Mouse (Mus musculus) bone marrow macrophage, adult 2 months (primary cell): ENCODE data around the gene Btbd16. TPM values are rescaled to one million over a fixed set of nuclear protein-coding genes. Genes with fewer than 3 reads are reported as not detected.

Experiments
- H3K27ac ChIP-seq: 2 replicates; pipeline ENCODE4 v1.5.1; 2012; ENCODE audit warnings: low read depth, low read length; ENCODE audit not compliant: insufficient read depth
- H3K4me1 ChIP-seq: 2 replicates; pipeline ENCODE4 v1.6.1; 2012; ENCODE audit warnings: low read length; ENCODE audit not compliant: control insufficient read depth, insufficient read depth
- H3K4me3 ChIP-seq: 2 replicates; pipeline ENCODE4 v1.5.1; 2012; ENCODE audit warnings: mild to moderate bottlenecking, low read length, moderate library complexity; ENCODE audit not compliant: insufficient read depth
- CTCF ChIP-seq: IDR thresholded peaks from 2 replicates; pipeline ENCODE4 v1.5.1; 2012; ENCODE audit warnings: low read depth, mild to moderate bottlenecking, low read length, moderate library complexity
- POLR2A ChIP-seq: IDR thresholded peaks from 2 replicates; pipeline ENCODE4 v1.6.1; 2012; ENCODE audit warnings: mild to moderate bottlenecking, low read depth, low read length, borderline replicate concordance
- polyA plus RNA-seq: library from polyadenylated mRNA; stranded (reverse); fragments of >200 nt; gene quantifications from 2 replicates; pipeline ENCODE4 v1.2.4, GENCODE M21; 2012; ENCODE audit not compliant: missing spikeins, insufficient read depth, insufficient read length

Btbd16 gene
- polyA plus RNA-seq, 1 experiment, result not detected

GRCm38 (mm10) chr7:130793671-130794070 is 19.8 kb downstream of the Btbd16 start:
- H3K4me1 ChIP-seq, result peaks cover 3% of the 10 kb centered on the region; the same call in 1 of the 2 replicates
- H3K4me3 ChIP-seq, result no peak overlapping the region
- H3K27ac ChIP-seq, result no peak overlapping the region
- TF ChIP-seq POLR2A, result no peak
- no peak for TF ChIP-seq CTCF

GRCm38 (mm10) chr7:130796786-130797185 is 22.9 kb downstream of the Btbd16 start:
- TF ChIP-seq CTCF, result no peak
- no peak for TF ChIP-seq POLR2A
- Histone ChIP-seq H3K27ac (no peak overlapping the region), H3K4me3 (no peak overlapping the region), H3K4me1 (peaks cover 6% of the 10 kb centered on the region)

- TF ChIP-seq CTCF (no peak), POLR2A (no peak)
- Histone ChIP-seq H3K4me1 (peaks cover 5% of the 10 kb centered on the region), H3K4me3 (no peak overlapping the region), H3K27ac (no peak overlapping the region)
Measured at GRCm38 (mm10) chr7:130797524-130797923, 23.7 kb downstream of the Btbd16 start.

GRCm38 (mm10) chr7:130799418-130799817 is 25.5 kb downstream of the Btbd16 start:
- H3K27ac ChIP-seq, result no peak overlapping the region
- H3K4me3 ChIP-seq, result no peak overlapping the region
- TF ChIP-seq CTCF (no peak), POLR2A (no peak)
- H3K4me1 ChIP-seq, result peaks cover 4% of the 10 kb centered on the region; the same call in 1 of the 2 replicates

- no peak overlapping the region for H3K27ac ChIP-seq
- H3K4me1 ChIP-seq, result peaks cover 4% of the 10 kb centered on the region; the same call in 1 of the 2 replicates
- no peak overlapping the region for H3K4me3 ChIP-seq
- TF ChIP-seq CTCF, result no peak
- no peak for TF ChIP-seq POLR2A
Measured at GRCm38 (mm10) chr7:130800681-130801080, 26.8 kb downstream of the Btbd16 start.

GRCm38 (mm10) chr7:130801811-130802210 is 27.9 kb downstream of the Btbd16 start:
- Histone ChIP-seq H3K27ac (no peak overlapping the region), H3K4me1 (peaks cover 4% of the 10 kb centered on the region; the same call in 1 of the 2 replicates), H3K4me3 (no peak overlapping the region)
- TF ChIP-seq CTCF, result no peak
- TF ChIP-seq POLR2A, result no peak

- TF ChIP-seq POLR2A (no peak), CTCF (no peak)
Measured at GRCm38 (mm10) chr7:130803251-130803825, 29.5 kb downstream of the Btbd16 start.

GRCm38 (mm10) chr7:130804991-130805390 is 31.1 kb downstream of the Btbd16 start:
- TF ChIP-seq CTCF (no peak), POLR2A (no peak)
- H3K27ac ChIP-seq, result no peak overlapping the region
- H3K4me3 ChIP-seq, result no peak overlapping the region
- H3K4me1 ChIP-seq, result peaks cover 8% of the 10 kb centered on the region

More at GRCm38 (mm10) chr7:130803251-130803825, 29.5 kb downstream of the Btbd16 start:
- no peak overlapping the region for H3K4me3 ChIP-seq
- H3K27ac ChIP-seq, result no peak overlapping the region
- H3K4me1 ChIP-seq, result peaks cover 8% of the 10 kb centered on the region

GRCm38 (mm10) chr7:130807749-130808148 is 33.9 kb downstream of the Btbd16 start:
- no peak for TF ChIP-seq POLR2A
- no peak for TF ChIP-seq CTCF
- no peak overlapping the region for H3K27ac ChIP-seq

GRCm38 (mm10) chr7:130808694-130809093 is 34.8 kb downstream of the Btbd16 start:
- Histone ChIP-seq H3K4me1 (peaks cover 5% of the 10 kb centered on the region), H3K4me3 (no peak overlapping the region), H3K27ac (no peak overlapping the region)
- TF ChIP-seq CTCF (no peak), POLR2A (no peak)

More at GRCm38 (mm10) chr7:130807749-130808148, 33.9 kb downstream of the Btbd16 start:
- H3K4me1 ChIP-seq, result peaks cover 5% of the 10 kb centered on the region
- no peak overlapping the region for H3K4me3 ChIP-seq
